Mouse (Mus musculus) liver, adult 2 months (tissue): Measurements from ENCODE around the gene Akr1cl.

ENCODE experiments used
- CTCF ChIP-seq: fragments of 200-500 bp; IDR thresholded peaks from 2 replicates; pipeline ENCODE4 v1.5.1; 2011; ENCODE audit warnings: low read depth, low read length, control low read depth
- POLR2A ChIP-seq: fragments of 200-500 bp; IDR thresholded peaks from 2 replicates; pipeline ENCODE4 v1.6.1; 2011; ENCODE audit warnings: low read length, control low read depth; ENCODE audit not compliant: insufficient read depth; ENCODE audit errors: extremely low read depth

GRCm38 (mm10) chr1:65012726-65013125 is 19.8 kb downstream of the Akr1cl start:
- no peak for TF ChIP-seq POLR2A
- TF ChIP-seq CTCF = no peak
